ENCODE assay signal across 22 mouse cellular contexts in the genomic region with DNA sequence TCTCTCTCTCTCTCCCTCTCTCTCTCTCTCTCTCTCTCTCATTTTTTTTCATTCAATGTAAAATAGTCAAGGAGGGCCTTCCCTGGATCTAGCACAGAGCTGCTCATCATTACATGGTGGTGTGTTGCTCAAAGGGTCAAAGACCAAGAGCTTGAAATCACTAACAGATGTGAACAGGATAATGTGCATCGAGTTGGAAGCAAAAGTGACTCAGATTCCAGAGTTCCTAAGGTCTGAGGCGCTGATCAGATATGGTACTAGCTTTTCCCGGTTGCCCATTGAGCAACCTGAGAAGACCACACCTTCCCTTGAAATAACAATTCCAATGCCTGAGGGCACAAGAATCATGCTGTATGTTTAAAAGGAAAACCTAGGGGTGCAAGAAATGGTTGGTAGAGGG.
"Had no signal": no experiment of that assay in that cellular context is flagged by ENCODE, and none has a peak within 500 bp of the region (broad histone marks: within the 10 kb centered on the region; RNA-seq: fewer than 3 reads in every experiment).

No protein-coding gene starts in this region.

- H3K9ac ChIP-seq: limb, embryonic 13.5 days; liver, embryonic 12.5 days; liver, embryonic 15.5 days; neural tube, embryonic 12.5 days; neural tube, embryonic 15.5 days had no signal

- H3K9me3 ChIP-seq: limb, embryonic 10.5 days; limb, embryonic 13.5 days; liver, embryonic 12.5 days; liver, embryonic 15.5 days; neural tube, embryonic 12.5 days; neural tube, embryonic 15.5 days had no signal

- ATAC-seq: liver, embryonic 12.5 days had no signal

- DNase-seq: kidney, postnatal 25 days; layer of hippocampus, adult 9-11 months; liver; lung, adult 18-20 months; lung, postnatal 14 days; midbrain, embryonic 14.5 days; right cerebral cortex, adult 18-20 months; right cerebral cortex, postnatal 14 days; right cerebral cortex, postnatal 4 days; thymus, adult 2 months; thymus, postnatal 14 days; thymus, postnatal 4 days had no signal

- H3K4me2 ChIP-seq: limb, embryonic 13.5 days; liver, embryonic 12.5 days; liver, embryonic 15.5 days; neural tube, embryonic 12.5 days; neural tube, embryonic 15.5 days had no signal

- H3K27ac ChIP-seq: kidney, postnatal 0 days; layer of hippocampus, adult 2 months; limb, embryonic 10.5 days; limb, embryonic 13.5 days; liver, embryonic 12.5 days; liver, embryonic 15.5 days; macrophage; neural tube, embryonic 12.5 days; neural tube, embryonic 15.5 days; stomach, postnatal 0 days had no signal

- H3K27me3 ChIP-seq: limb, embryonic 13.5 days; liver, embryonic 15.5 days; neural tube, embryonic 12.5 days; neural tube, embryonic 15.5 days had no signal

- H3K4me3 ChIP-seq: layer of hippocampus, adult 2 months; limb, embryonic 10.5 days; limb, embryonic 13.5 days; liver, embryonic 12.5 days; liver, embryonic 15.5 days; neural tube, embryonic 12.5 days; neural tube, embryonic 15.5 days had no signal

- H3K36me3 ChIP-seq: limb, embryonic 10.5 days; limb, embryonic 13.5 days; liver, embryonic 12.5 days; liver, embryonic 15.5 days; neural tube, embryonic 12.5 days; neural tube, embryonic 15.5 days had no signal
